ENCODE assay signal across 9 mouse cellular contexts in genomic region chr10:9676418-9676786, GRCm38 (mm10). TPM values are rescaled to one million over a fixed set of nuclear protein-coding genes. Genes with fewer than 3 reads are reported as not detected.
A peak's percentile ranks its signal among the peaks of the same experiment; 100 is the strongest.
DNase-seq lines count a peak whose midpoint lies in the region; ATAC-seq lines count a peak whose summit lies in the region.
"Had no signal": no experiment of that assay in that cellular context is flagged by ENCODE, and none has a peak within 500 bp of the region (broad histone marks: within the 10 kb centered on the region; RNA-seq: fewer than 3 reads in every experiment).

No protein-coding gene starts in this region.

- no peak overlapping the region for H3K9ac ChIP-seq in liver, embryonic 11.5 days (ENCODE audit: low read depth, low read length)
- no peak overlapping the region for H3K9ac ChIP-seq in liver, embryonic 12.5 days
- 0 out of 2 replicates have a peak overlapping the region, but pooled peaks have one; percentile 12 for H3K9ac ChIP-seq in forebrain, embryonic 11.5 days (ENCODE audit: low read length)
- 0 out of 2 replicates have a peak overlapping the region, but pooled peaks have one; percentile 62 for H3K9ac ChIP-seq in intestine, embryonic 15.5 days
- H3K9ac ChIP-seq in neural tube, embryonic 13.5 days, result peak overlapping the region; percentile 79; the same call in 1 of the 2 replicates
- H3K9ac ChIP-seq: liver, embryonic 15.5 days had no signal

- H3K9me3 ChIP-seq in liver, embryonic 11.5 days (ENCODE audit: control insufficient read depth, low read length), result no peaks in the 10 kb centered on the region
- H3K9me3 ChIP-seq in liver, embryonic 12.5 days (replicated peaks), result no peaks in the 10 kb centered on the region
- no peaks in the 10 kb centered on the region for H3K9me3 ChIP-seq in forebrain, embryonic 11.5 days (ENCODE audit: control insufficient read depth, low read length)
- H3K9me3 ChIP-seq in intestine, embryonic 15.5 days, result no peaks in the 10 kb centered on the region
- no peaks in the 10 kb centered on the region for H3K9me3 ChIP-seq in neural tube, embryonic 13.5 days
- H3K9me3 ChIP-seq: liver, embryonic 15.5 days had no signal

- no peak overlapping the region for H3K27ac ChIP-seq in liver, embryonic 11.5 days (ENCODE audit: low read depth, low read length)
- no peak overlapping the region for H3K27ac ChIP-seq in liver, embryonic 12.5 days
- no peak overlapping the region for H3K27ac ChIP-seq in forebrain, embryonic 11.5 days (ENCODE audit: low read depth, low read length)
- no peak overlapping the region for H3K27ac ChIP-seq in intestine, embryonic 15.5 days
- peak overlapping the region; percentile 19; the same call in 1 of the 2 replicates for H3K27ac ChIP-seq in neural tube, embryonic 13.5 days (replicated peaks)
- H3K27ac ChIP-seq: liver, embryonic 15.5 days had no signal

- no peaks in the 10 kb centered on the region for H3K36me3 ChIP-seq in liver, embryonic 11.5 days (ENCODE audit: control insufficient read depth, insufficient read depth, low read length)
- no peaks in the 10 kb centered on the region for H3K36me3 ChIP-seq in liver, embryonic 12.5 days
- no peaks in the 10 kb centered on the region for H3K36me3 ChIP-seq in forebrain, embryonic 11.5 days (ENCODE audit: control insufficient read depth, insufficient read depth, low read length)
- H3K36me3 ChIP-seq in intestine, embryonic 15.5 days, result no peaks in the 10 kb centered on the region
- H3K36me3 ChIP-seq in neural tube, embryonic 13.5 days, result no peaks in the 10 kb centered on the region
- H3K36me3 ChIP-seq: liver, embryonic 15.5 days had no signal

- peak overlapping the region; percentile 58; the same call in 1 of the 2 replicates for H3K4me3 ChIP-seq in liver, embryonic 11.5 days (ENCODE audit: low read depth, low read length)
- H3K4me3 ChIP-seq in liver, embryonic 12.5 days, result no peak overlapping the region
- no peak overlapping the region for H3K4me3 ChIP-seq in forebrain, embryonic 11.5 days (ENCODE audit: low read depth, low read length)
- H3K4me3 ChIP-seq in intestine, embryonic 15.5 days (replicated peaks), result no peak overlapping the region
- H3K4me3 ChIP-seq in neural tube, embryonic 13.5 days, result no peak overlapping the region

- H3K4me2 ChIP-seq in liver, embryonic 11.5 days, result no peak overlapping the region
- no peak overlapping the region for H3K4me2 ChIP-seq in liver, embryonic 12.5 days
- peak overlapping the region; percentile 95 for H3K4me2 ChIP-seq in forebrain, embryonic 11.5 days (ENCODE audit: low read depth, low read length, severe bottlenecking)
- peak overlapping the region; percentile 94 for H3K4me2 ChIP-seq in intestine, embryonic 15.5 days (replicated peaks)
- peak overlapping the region; percentile 95 for H3K4me2 ChIP-seq in neural tube, embryonic 13.5 days

- no peak for DNase-seq in liver, embryonic 11.5 days (ENCODE audit: low spot score)
- DNase-seq in forebrain, embryonic 11.5 days (ENCODE audit: low spot score), result no peak
- no peak for DNase-seq in urinary bladder, adult 18-20 months (ENCODE audit: low spot score in 2 of 2)
- DNase-seq in thymus, postnatal 0 days (ENCODE audit: low spot score), result no peak
- DNase-seq in layer of hippocampus, postnatal 25 days (ENCODE audit: extremely low spot score in 1 of 2, low spot score in 1 of 2), result no peak

- no peak for ATAC-seq in liver, embryonic 11.5 days (replicated peaks; ENCODE audit: low FRiP score)
- ATAC-seq in liver, embryonic 12.5 days, result no peak
- ATAC-seq in forebrain, embryonic 11.5 days (replicated peaks; ENCODE audit: low FRiP score), result no peak
- no peak for ATAC-seq in intestine, embryonic 15.5 days
- no peak for ATAC-seq in neural tube, embryonic 13.5 days (ENCODE audit: low read depth)

- peaks cover 4% of the 10 kb centered on the region for H3K4me1 ChIP-seq in liver, embryonic 11.5 days (replicated peaks; ENCODE audit: control insufficient read depth, insufficient read depth, low read length)
- peaks cover 5% of the 10 kb centered on the region; the same call in 1 of the 2 replicates for H3K4me1 ChIP-seq in liver, embryonic 12.5 days
- H3K4me1 ChIP-seq in forebrain, embryonic 11.5 days (replicated peaks; ENCODE audit: control insufficient read depth, insufficient read depth, low read length), result peaks cover 2% of the 10 kb centered on the region; the same call in 1 of the 2 replicates
- H3K4me1 ChIP-seq in intestine, embryonic 15.5 days (replicated peaks), result peaks cover 21% of the 10 kb centered on the region; the same call in 1 of the 2 replicates
- H3K4me1 ChIP-seq in neural tube, embryonic 13.5 days (replicated peaks), result peaks cover 47% of the 10 kb centered on the region

- H3K27me3 ChIP-seq in liver, embryonic 11.5 days (replicated peaks; ENCODE audit: control insufficient read depth, insufficient read depth, low read length), result peaks cover 40% of the 10 kb centered on the region
- H3K27me3 ChIP-seq in liver, embryonic 12.5 days (replicated peaks), result peaks cover 51% of the 10 kb centered on the region
- H3K27me3 ChIP-seq in forebrain, embryonic 11.5 days (ENCODE audit: control insufficient read depth, insufficient read depth, low read length), result peaks cover 6% of the 10 kb centered on the region
- no peaks in the 10 kb centered on the region; the same call in 1 of the 2 replicates for H3K27me3 ChIP-seq in intestine, embryonic 15.5 days (replicated peaks)
- peaks cover 23% of the 10 kb centered on the region for H3K27me3 ChIP-seq in neural tube, embryonic 13.5 days

- WGBS in liver, embryonic 11.5 days, result 3% methylated on average over 7 of the region's 7 CpGs
- WGBS in liver, embryonic 12.5 days (ENCODE audit: insufficient replicate concordance), result 3% methylated on average over 7 of the region's 7 CpGs
- WGBS in forebrain, embryonic 11.5 days, result under 1% methylated on average over 7 of the region's 7 CpGs
- WGBS in intestine, embryonic 15.5 days, result 11% methylated on average over 7 of the region's 7 CpGs
- WGBS in neural tube, embryonic 13.5 days, result 3% methylated on average over 7 of the region's 7 CpGs

RNA-seq across cellular contexts. Expression of gene Samd5, which starts 1.4 kb away (rescaled TPM):
- 3.3 and 4.6 TPM in 2 replicates for polyA plus RNA-seq in liver, embryonic 11.5 days (2014; fragmentation: Nextera tagmentation; extraction: Ambion mirVana)
- polyA plus RNA-seq in liver, embryonic 12.5 days (2016; fragmentation: Nextera tagmentation; extraction: Ambion mirVana), result 1.5 and 1.6 TPM in 2 replicates
- polyA plus RNA-seq in forebrain, embryonic 11.5 days (2014; fragmentation: Nextera tagmentation; extraction: Ambion mirVana), result 7.3 and 7.4 TPM in 2 replicates
- 7.1 and 7.6 TPM in 2 replicates for polyA plus RNA-seq in intestine, embryonic 15.5 days (2015; fragmentation: Nextera tagmentation; extraction: Ambion mirVana)
- polyA plus RNA-seq in neural tube, embryonic 13.5 days (2015; fragmentation: Nextera tagmentation; extraction: Ambion mirVana), result 4.2 TPM in 2 replicates
- polyA plus RNA-seq in thymus, postnatal 0 days (2015; fragmentation: Nextera tagmentation; extraction: Ambion mirVana), result 0.98 and 1.4 TPM in 2 replicates
- 10 to 100 TPM; 11.8 to 17.0 TPM for total RNA-seq in layer of hippocampus, postnatal 25 days (2021)

Comparison
In these comparisons a context has a peak if more than half of its experiments do, and no peak if none do; other contexts are left out.
1. H3K4me2 ChIP-seq: peak in forebrain, embryonic 11.5 days (single experiment), intestine, embryonic 15.5 days (single experiment) and neural tube, embryonic 13.5 days (single experiment); none in liver, embryonic 11.5 days (single experiment) and liver, embryonic 12.5 days (single experiment).
2. H3K9ac ChIP-seq: peak in forebrain, embryonic 11.5 days (single experiment), intestine, embryonic 15.5 days (single experiment) and neural tube, embryonic 13.5 days (single experiment); none in liver, embryonic 11.5 days (single experiment) and liver, embryonic 12.5 days (single experiment).